Mouse (Mus musculus): Measurements from ENCODE around the gene Col25a1.

Gene Col25a1

GRCm38 (mm10) chr3:130473211-130473768, 342.0 kb downstream of the Col25a1 start:
- DNase-seq (ENCODE audit: low spot score) = no peak

- DNase-seq (ENCODE audit: low spot score) = no peak
Observed at GRCm38 (mm10) chr3:130473970-130474369, 342.7 kb downstream of the Col25a1 start.

- no peak for DNase-seq (ENCODE audit: low spot score)
Observed at GRCm38 (mm10) chr3:130482513-130482912, 351.2 kb downstream of the Col25a1 start.

GRCm38 (mm10) chr3:130488839-130489238, 357.5 kb downstream of the Col25a1 start:
- no peak for DNase-seq (ENCODE audit: low spot score)

- no peak for DNase-seq (ENCODE audit: low spot score)
Observed at GRCm38 (mm10) chr3:130494192-130494591, 362.9 kb downstream of the Col25a1 start.

GRCm38 (mm10) chr3:130494665-130495396, 363.5 kb downstream of the Col25a1 start:
- peak; percentile 27 for DNase-seq (ENCODE audit: low spot score)

GRCm38 (mm10) chr3:130497036-130497435, 365.7 kb downstream of the Col25a1 start:
- DNase-seq (ENCODE audit: low spot score) = no peak

GRCm38 (mm10) chr3:130501713-130502112, 370.4 kb downstream of the Col25a1 start:
- no peak for DNase-seq (ENCODE audit: low spot score)

- no peak for DNase-seq (ENCODE audit: low spot score)
Observed at GRCm38 (mm10) chr3:130508330-130508729, 377.0 kb downstream of the Col25a1 start.

GRCm38 (mm10) chr3:130518457-130518879, 387.2 kb downstream of the Col25a1 start:
- peak; percentile 19 for DNase-seq (ENCODE audit: low spot score)

GRCm38 (mm10) chr3:130521834-130522476, 390.7 kb downstream of the Col25a1 start:
- no peak for DNase-seq (ENCODE audit: low spot score)

GRCm38 (mm10) chr3:130523019-130523418, 391.7 kb downstream of the Col25a1 start:
- DNase-seq (ENCODE audit: low spot score) = no peak

- DNase-seq (ENCODE audit: low spot score) = no peak
Observed at GRCm38 (mm10) chr3:130524367-130525137, 393.3 kb downstream of the Col25a1 start.

GRCm38 (mm10) chr3:130535021-130535420, 403.7 kb downstream of the Col25a1 start:
- DNase-seq (ENCODE audit: low spot score) = no peak

GRCm38 (mm10) chr3:130541541-130541940, 410.2 kb downstream of the Col25a1 start:
- no peak for DNase-seq (ENCODE audit: low spot score)

- DNase-seq (ENCODE audit: low spot score) = no peak
Observed at GRCm38 (mm10) chr3:130545995-130546394, 414.7 kb downstream of the Col25a1 start.

- DNase-seq (ENCODE audit: low spot score) = no peak
Observed at GRCm38 (mm10) chr3:130549066-130549465, 417.8 kb downstream of the Col25a1 start.

- DNase-seq (ENCODE audit: low spot score) = no peak
Observed at GRCm38 (mm10) chr3:130556263-130556662, 425.0 kb downstream of the Col25a1 start.

GRCm38 (mm10) chr3:130565586-130565985, 434.3 kb downstream of the Col25a1 start:
- peak; percentile 49 for DNase-seq (ENCODE audit: low spot score)

- DNase-seq (ENCODE audit: low spot score) = no peak
Observed at GRCm38 (mm10) chr3:130568331-130569095, 437.2 kb downstream of the Col25a1 start.

GRCm38 (mm10) chr3:130573243-130573642, 441.9 kb downstream of the Col25a1 start:
- no peak for DNase-seq (ENCODE audit: low spot score)

- peak; percentile 64 for DNase-seq (ENCODE audit: low spot score)
Observed at GRCm38 (mm10) chr3:130574652-130575051, 443.4 kb downstream of the Col25a1 start.
